ENCODE assay signal across 9 mouse cellular contexts in the genomic region with DNA sequence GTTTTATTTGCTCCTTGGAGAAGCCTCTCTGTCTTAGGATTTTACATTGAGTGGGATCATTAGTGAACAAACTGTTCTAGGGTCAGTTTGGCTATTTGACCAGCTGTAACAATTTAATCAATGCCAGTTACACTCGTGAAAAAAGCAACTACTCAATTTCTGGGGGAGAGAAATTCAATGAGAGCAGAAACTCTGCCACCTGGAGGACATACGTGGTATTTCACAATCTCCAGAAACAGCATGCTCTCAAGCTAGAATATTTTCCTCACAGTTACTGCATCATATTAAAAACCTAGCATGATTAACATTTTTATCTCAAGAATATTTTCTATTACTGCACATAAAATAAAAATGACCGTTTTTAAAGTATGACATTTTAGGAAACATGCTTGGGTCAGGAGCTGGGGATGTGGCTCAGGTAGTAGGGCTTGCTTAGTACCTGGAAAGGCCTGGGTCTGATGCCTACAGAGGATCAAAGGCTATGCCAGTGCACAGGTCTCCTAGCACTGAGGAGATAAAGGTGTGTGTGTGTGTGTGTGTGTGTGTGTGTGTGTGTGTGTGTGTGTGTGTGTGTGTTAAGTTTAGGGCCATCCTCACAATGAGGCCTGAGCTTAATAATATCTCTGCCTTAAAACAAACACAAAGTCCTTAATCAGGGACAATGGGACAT. TPM values are rescaled to one million over a fixed set of nuclear protein-coding genes. Genes with fewer than 3 reads are reported as not detected.
DNase-seq lines count a peak whose midpoint lies in the region; ATAC-seq and TF ChIP-seq lines count a peak whose summit lies in the region.
"Had no signal": no experiment of that assay in that cellular context is flagged by ENCODE, and none has a peak within 500 bp of the region (broad histone marks: within the 10 kb centered on the region; RNA-seq: fewer than 3 reads in every experiment).

No protein-coding gene starts in this region.

- TF ChIP-seq CTCF in heart, adult 2 months (IDR thresholded peaks at IDR 0.05): peak; percentile 91
- peak; percentile 82 for TF ChIP-seq CTCF in intestine, postnatal 0 days (IDR thresholded peaks at IDR 0.05; ENCODE audit: low read depth)

- no peaks in the 10 kb centered on the region for H3K9me3 ChIP-seq in heart, embryonic 11.5 days (replicated peaks; ENCODE audit: control insufficient read depth, low read length)
- no peaks in the 10 kb centered on the region for H3K9me3 ChIP-seq in intestine, postnatal 0 days (ENCODE audit: control insufficient read depth)
- H3K9me3 ChIP-seq: hindbrain, embryonic 15.5 days had no signal

- no peak for TF ChIP-seq POLR2A in heart, adult 2 months (IDR thresholded peaks at IDR 0.05; ENCODE audit: insufficient read depth, low read depth, low read length)

- DNase-seq in heart, adult 2 months: no peak
- peak; percentile 36 for DNase-seq in ovary, postnatal 14 days (ENCODE audit: low spot score)
- no peak for DNase-seq in ovary, postnatal 10 days (ENCODE audit: low spot score)
- DNase-seq in c-Kit-positive CD71-positive TER-119-positive erythroid progenitor cells, embryonic 14.5 days (ENCODE audit: low spot score): peak; percentile 22
- peak; percentile 62 to 72 for DNase-seq in right cerebral cortex, postnatal 10 days (ENCODE audit: low spot score in 2 of 2)
- no peak for DNase-seq in urinary bladder, postnatal 25 days (ENCODE audit: low spot score)

- under 1% methylated on average over 3 of the region's 3 CpGs for WGBS in heart, adult 2 months
- 2% methylated on average over 3 of the region's 3 CpGs for WGBS in heart, embryonic 11.5 days (ENCODE audit: insufficient replicate concordance)
- WGBS in intestine, postnatal 0 days: under 1% methylated on average over 3 of the region's 3 CpGs

- no peak overlapping the region for H3K4me2 ChIP-seq in heart, embryonic 11.5 days
- no peak overlapping the region for H3K4me2 ChIP-seq in intestine, postnatal 0 days (replicated peaks; ENCODE audit: low read depth)
- H3K4me2 ChIP-seq: hindbrain, embryonic 15.5 days had no signal

- no peaks in the 10 kb centered on the region for H3K36me3 ChIP-seq in heart, adult 2 months (ENCODE audit: control insufficient read depth, insufficient read depth, low read length)
- 0 out of 2 replicates have a peak, but pooled peaks cover 2% of the 10 kb centered on the region for H3K36me3 ChIP-seq in heart, embryonic 11.5 days (ENCODE audit: control insufficient read depth, insufficient read depth, low read length)
- H3K36me3 ChIP-seq in intestine, postnatal 0 days (ENCODE audit: control insufficient read depth, insufficient read depth): peaks cover 11% of the 10 kb centered on the region
- H3K36me3 ChIP-seq: hindbrain, embryonic 15.5 days had no signal

- peaks cover 2% of the 10 kb centered on the region for H3K4me1 ChIP-seq in heart, adult 2 months (ENCODE audit: control insufficient read depth, insufficient read depth, low read length)
- no peaks in the 10 kb centered on the region for H3K4me1 ChIP-seq in heart, embryonic 11.5 days (ENCODE audit: control insufficient read depth, insufficient read depth, low read length)
- no peaks in the 10 kb centered on the region for H3K4me1 ChIP-seq in intestine, postnatal 0 days (replicated peaks; ENCODE audit: control insufficient read depth, insufficient read depth, low read length)
- H3K4me1 ChIP-seq: hindbrain, embryonic 15.5 days had no signal

- no peak for ATAC-seq in heart, embryonic 11.5 days (replicated peaks; ENCODE audit: insufficient number of reproducible peaks, low FRiP score, low TSS enrichment)
- no peak for ATAC-seq in intestine, postnatal 0 days

- no peaks in the 10 kb centered on the region for H3K79me2 ChIP-seq in heart, adult 2 months (replicated peaks; ENCODE audit: control insufficient read depth, insufficient read depth, low read length)

- TF ChIP-seq EP300 in heart, adult 2 months (IDR thresholded peaks at IDR 0.05; ENCODE audit: insufficient read depth, low read depth, low read length): no peak

- H3K4me3 ChIP-seq in heart, adult 2 months: no peak overlapping the region
- no peak overlapping the region for H3K4me3 ChIP-seq in heart, embryonic 11.5 days (ENCODE audit: low read depth, low read length)
- no peak overlapping the region for H3K4me3 ChIP-seq in intestine, postnatal 0 days (ENCODE audit: low read depth, low read length)
- H3K4me3 ChIP-seq: hindbrain, embryonic 15.5 days had no signal

- H3K27me3 ChIP-seq in heart, adult 2 months (ENCODE audit: control insufficient read depth, insufficient read depth, low read length): no peaks in the 10 kb centered on the region
- H3K27me3 ChIP-seq in heart, embryonic 11.5 days (ENCODE audit: control insufficient read depth, insufficient read depth, low read length): no peaks in the 10 kb centered on the region
- no peaks in the 10 kb centered on the region for H3K27me3 ChIP-seq in intestine, postnatal 0 days (replicated peaks; ENCODE audit: control insufficient read depth, insufficient read depth, low read length)
- H3K27me3 ChIP-seq: hindbrain, embryonic 15.5 days had no signal

- H3K27ac ChIP-seq in heart, adult 2 months: no peak overlapping the region
- H3K27ac ChIP-seq in heart, embryonic 11.5 days (ENCODE audit: low read depth, low read length): no peak overlapping the region
- H3K27ac ChIP-seq in intestine, postnatal 0 days (ENCODE audit: low read depth, low read length): no peak overlapping the region
- H3K27ac ChIP-seq: hindbrain, embryonic 15.5 days had no signal

- no peak overlapping the region for H3K9ac ChIP-seq in heart, adult 2 months (ENCODE audit: low read depth, low read length)
- H3K9ac ChIP-seq in heart, embryonic 11.5 days (ENCODE audit: low read depth, low read length): no peak overlapping the region
- no peak overlapping the region for H3K9ac ChIP-seq in intestine, postnatal 0 days (ENCODE audit: low read depth, low read length)
- H3K9ac ChIP-seq: hindbrain, embryonic 15.5 days had no signal

- intact Hi-C loops in heart, adult 2 months (cut with DNase I): loop anchor here (2.0 to 5.0 kb wide), 3 partner anchors 321 to 530 kb away; no protein-coding TSS in a partner anchor

RNA-seq across cellular contexts. Expression of gene Tgfb2, which starts 7.1 kb away (rescaled TPM):
- total RNA-seq in heart, adult 2 months (2021): 1 to 10 TPM; 4.6 to 5.1 TPM
- 1.5 and 2.1 TPM in 2 replicates for polyA plus RNA-seq in heart, adult 2 months (2012; rRNA removed)
- polyA plus RNA-seq in heart, embryonic 11.5 days (2014; fragmentation: Nextera tagmentation; extraction: Ambion mirVana): 56.5 and 61.4 TPM in 2 replicates
- polyA plus RNA-seq in intestine, postnatal 0 days (2015; fragmentation: Nextera tagmentation; extraction: Ambion mirVana): 7.1 and 7.7 TPM in 2 replicates

RNA-seq across cellular contexts. Expression of gene Rrp15, which starts 36.2 kb away (rescaled TPM):
- 1 to 10 TPM; 8.9 to 9.5 TPM for total RNA-seq in heart, adult 2 months (2021)
- 2.9 TPM in 2 replicates for polyA plus RNA-seq in heart, adult 2 months (2012; rRNA removed)
- 45.6 and 49.5 TPM in 2 replicates for polyA plus RNA-seq in heart, embryonic 11.5 days (2014; fragmentation: Nextera tagmentation; extraction: Ambion mirVana)
- polyA plus RNA-seq in intestine, postnatal 0 days (2015; fragmentation: Nextera tagmentation; extraction: Ambion mirVana): 21.9 and 23.0 TPM in 2 replicates

Comparison
In these comparisons a context has a peak if more than half of its experiments do, and no peak if none do; other contexts are left out.
1. DNase-seq: peak in ovary, postnatal 14 days (single experiment), c-Kit-positive CD71-positive TER-119-positive erythroid progenitor cells, embryonic 14.5 days (single experiment) and right cerebral cortex, postnatal 10 days (2 of 2); none in heart, adult 2 months (0 of 2), ovary, postnatal 10 days (single experiment) and urinary bladder, postnatal 25 days (single experiment).